Mouse (Mus musculus) urinary bladder, postnatal 14 days (tissue): ENCODE results near the gene Tesk2.

Experiments used
- DNase-seq: peaks from one replicate; pipeline ENCODE4 v3.0.0; 2021; ENCODE audit warnings: low spot score

The Tesk2 gene

DNA sequence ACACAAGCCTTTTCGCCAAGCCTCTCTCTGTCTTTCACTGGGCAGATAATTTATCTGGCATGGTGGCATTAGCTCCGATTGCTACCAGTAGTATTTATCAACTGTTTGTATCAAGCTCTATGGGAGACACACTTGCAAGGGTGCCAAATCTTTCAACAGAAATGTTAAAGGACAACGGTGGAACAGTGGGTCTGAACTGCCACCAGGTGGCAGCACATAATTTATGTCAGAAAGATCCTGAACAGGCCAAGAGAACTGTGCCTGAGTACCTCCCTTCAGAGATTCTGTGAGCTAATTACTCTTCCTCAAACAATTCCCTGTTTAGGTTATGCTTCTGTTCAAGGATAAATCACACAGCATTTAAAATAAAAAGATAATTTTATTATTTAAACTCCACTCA, 1.4 kb upstream of the Tesk2 start:
- peak; percentile 73 for DNase-seq

DNA sequence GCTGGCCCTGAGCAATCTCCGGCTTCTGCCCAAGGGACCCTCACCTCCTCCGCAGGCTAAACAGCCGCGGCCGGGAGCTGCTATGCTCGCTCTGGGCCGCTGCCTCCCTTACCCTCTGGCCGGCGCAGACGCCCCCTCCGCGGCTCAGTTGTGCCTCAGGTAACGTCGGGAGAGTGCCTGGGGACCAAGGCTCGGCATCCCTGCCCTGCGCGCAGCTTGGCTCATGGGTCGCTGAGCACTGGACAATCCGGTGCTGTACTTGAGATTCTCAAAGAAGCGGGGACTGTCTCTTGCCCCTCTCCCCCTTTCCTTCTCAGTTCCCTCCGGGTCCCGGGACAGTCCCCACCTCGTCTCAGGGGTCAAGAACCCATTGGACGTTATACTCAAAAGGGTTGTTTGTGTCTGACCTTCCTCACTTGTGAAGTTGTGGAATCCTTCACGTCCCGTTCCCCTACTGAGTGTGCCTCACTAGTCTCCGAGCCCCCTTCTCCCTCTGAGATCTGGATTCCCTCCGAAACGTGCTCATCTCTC, 415 bp downstream of the Tesk2 start:
- DNase-seq: no peak

DNA sequence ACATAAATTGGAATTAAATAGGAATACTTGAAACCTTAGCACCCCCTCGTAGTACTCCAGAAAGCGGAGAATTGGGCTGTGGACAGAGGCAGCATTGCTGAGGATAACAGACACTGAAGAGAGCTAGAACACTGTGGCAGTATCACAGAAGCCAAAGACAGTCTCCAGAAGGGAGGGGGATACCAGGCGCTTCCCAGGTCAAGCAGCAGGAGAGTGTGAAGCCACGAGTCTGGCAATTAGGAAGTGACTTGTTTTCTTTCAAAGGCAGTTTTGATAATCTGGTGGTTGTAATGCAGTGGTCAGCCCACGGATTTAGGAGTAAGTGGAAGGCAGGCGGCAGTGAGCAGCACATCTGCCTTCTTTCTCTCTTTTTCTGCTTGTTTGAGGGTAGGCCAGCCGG, 1.5 kb downstream of the Tesk2 start:
- no peak for DNase-seq

DNA sequence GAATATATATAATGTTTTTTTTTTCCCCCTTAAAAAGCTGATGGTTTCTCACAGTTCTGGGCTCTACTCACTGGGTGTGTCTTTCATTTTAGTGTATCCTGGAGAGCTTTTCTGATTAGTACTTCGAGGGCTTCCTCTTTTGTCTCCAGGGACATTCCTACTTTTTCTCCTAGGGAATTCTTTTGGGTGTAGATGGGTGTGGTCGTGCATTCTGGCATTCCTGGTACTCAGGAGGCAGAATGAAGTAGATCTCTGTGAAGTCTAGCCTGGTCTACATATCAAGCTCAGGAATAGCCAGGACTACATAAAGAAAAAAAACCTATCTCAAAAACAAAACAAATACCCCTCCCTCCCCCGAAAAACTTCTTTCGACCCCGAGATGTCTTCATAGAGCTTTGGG, 4.7 kb downstream of the Tesk2 start:
- DNase-seq: no peak

DNA sequence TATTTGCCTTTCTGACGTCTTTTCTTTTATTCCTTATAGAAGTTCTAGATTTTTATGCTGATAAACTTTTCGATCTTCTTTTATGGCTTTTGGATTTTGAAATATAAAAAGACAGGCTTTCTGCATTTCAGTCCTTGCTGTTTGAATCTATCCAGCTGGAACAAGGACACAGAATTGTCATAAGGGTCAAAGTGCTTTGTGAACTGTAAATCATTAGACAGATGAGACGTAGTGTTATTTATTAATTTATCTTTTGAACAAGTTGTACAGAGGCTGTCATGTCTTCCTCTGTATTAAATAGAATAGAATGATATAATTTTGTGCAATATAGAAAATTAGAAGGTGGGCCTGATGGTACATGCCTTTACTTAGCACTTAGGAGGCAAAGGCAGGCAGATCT, 6.7 kb downstream of the Tesk2 start:
- DNase-seq: no peak

DNA sequence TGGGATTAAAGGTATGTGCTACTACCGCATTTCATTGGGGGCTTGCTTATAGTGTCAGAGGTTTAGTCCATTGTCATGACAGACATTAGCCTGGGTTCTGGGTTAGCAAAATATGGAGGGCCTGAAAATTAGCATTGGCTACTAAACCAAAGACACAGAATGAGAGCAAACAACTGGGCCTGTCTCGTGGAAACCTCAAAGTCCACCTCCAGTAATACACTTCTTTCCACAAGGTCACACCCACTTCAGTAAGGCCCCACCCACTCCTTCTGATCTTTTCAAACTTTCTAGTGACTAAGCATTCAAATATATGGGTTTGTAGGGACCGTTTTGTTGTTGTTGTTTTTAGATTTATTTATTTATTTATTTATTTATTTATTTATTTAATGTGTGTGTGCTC, 8.8 kb downstream of the Tesk2 start:
- DNase-seq: no peak

DNA sequence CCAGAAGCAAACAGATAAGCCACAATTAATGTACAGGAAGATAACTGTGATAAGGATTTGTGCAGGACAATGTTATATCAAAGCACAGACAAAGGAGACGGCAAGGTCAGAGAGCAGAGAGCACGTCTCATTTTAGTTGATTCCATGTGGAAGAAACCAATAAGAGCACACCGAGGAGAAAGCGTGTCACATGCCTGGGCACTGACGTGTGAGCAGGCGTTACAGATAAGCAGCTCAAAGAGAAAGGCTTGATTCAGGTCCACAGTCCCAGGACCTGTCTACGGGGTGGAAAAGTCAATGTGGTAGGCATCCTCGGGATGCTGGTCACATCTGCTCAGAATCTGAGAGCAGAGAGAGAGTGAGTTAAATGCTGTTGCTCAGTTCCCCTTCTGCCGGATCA, 10.3 kb downstream of the Tesk2 start:
- no peak for DNase-seq

DNA sequence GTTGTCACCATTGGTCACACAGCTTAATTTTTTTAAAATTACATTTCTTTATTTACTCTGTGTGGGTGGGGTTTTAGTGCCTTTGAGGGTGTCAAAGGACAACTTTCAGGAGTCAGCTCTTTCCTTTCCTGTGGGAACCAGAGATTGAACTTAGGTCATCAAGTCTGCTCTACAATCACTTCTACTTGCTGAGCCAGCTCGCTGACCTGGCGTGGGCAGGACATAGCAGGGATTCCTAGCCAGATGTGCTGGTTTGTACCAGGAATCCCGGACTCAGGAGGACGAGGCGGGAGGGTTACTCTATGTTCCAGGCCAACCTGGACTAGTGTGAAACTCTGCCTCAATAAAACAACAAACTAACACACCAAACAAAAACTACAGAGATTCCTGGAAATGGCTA, 11.6 kb downstream of the Tesk2 start:
- DNase-seq: no peak

DNA sequence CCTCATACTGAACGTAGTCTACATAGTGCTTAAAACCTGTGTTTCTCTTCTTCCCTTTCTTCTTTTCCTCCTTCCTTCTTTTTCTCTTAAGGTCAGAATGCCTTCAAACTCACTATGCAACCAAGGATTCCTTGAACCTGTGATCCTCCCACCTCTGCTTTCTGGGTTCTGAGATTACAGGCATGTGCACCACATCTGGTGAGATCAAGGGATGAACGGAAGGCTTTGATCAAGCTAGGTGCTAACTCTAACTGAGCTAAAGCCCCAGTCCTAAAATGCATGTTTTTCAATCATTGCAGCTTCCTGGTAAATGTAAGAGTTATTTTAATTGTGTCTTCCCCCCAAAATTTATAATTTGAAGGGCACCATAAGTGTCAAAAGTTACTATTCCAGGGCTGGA, 14.2 kb downstream of the Tesk2 start:
- no peak for DNase-seq

DNA sequence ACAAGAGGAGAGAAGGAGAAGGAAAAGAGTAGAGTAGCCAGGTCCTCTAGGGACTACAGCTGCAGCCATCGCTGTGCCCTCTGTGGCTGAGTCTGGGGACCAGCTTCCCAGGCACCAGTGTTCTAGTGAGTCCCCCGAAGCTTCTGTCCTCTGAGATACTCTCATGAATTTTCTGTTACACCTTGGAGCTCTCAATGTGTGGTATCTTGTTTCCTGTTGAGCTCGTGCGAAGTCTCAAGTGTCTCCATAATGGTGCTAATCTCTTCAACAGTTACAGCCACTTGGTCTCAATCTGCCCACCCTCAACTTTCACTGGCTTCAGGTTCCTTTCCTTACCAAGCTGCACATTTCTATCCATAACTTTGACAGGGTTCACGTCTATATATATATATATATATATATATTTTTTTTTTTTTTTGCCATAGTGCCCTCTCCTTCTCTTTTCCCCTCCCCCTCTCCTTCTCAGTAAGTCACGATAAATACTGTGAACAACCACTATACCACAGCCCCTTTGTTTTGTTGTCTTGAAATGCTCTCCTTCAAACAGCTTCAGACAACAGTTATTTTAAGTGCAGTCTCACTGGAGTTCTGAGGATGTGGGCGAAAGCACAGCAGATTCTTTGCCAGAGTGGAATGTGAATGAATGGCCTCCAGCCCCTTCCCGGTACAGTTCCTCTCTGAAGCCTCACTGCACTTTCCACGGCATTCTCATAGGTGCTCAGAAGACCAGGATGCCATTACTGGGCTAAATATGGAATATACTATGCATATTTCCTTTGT, 18.4 kb downstream of the Tesk2 start:
- no peak for DNase-seq

DNA sequence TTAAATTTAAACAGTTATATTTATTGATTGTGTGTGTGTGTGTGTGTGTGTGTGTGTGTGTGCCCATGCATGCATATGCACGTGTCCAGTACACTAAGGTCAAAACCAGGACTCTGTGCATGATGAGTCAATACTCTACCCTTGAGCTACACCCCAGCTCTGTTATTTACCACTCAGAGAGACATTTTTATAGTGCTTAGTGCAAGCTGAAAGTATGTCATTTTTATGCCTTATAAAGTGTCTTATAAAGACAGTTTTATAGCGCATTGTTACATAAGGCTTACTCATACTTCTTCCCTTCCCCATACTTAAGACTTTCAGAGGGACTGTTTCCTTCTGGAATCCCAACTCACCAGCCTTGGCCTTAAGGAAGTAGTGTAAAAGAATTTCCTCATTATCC, 29.0 kb downstream of the Tesk2 start:
- no peak for DNase-seq

DNA sequence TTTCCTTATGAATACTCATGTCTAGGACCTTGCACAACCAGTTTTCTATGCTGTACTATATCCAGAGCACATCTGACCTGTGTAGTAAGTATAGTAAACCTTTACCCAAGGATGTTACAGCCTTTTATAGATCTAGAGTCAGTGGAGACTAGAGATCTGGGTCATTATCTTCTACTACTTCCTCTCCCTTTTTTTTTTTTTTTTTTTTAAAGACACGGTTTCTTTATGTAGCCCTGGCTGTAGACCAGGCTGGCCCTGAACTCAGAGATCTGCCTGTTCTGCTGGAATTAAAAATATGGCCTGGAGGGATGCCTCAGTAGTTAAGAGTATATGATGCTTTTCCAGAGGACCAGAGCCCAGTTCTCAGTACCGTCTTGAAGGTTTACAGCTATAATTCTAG, 41.2 kb downstream of the Tesk2 start:
- DNase-seq: no peak

DNA sequence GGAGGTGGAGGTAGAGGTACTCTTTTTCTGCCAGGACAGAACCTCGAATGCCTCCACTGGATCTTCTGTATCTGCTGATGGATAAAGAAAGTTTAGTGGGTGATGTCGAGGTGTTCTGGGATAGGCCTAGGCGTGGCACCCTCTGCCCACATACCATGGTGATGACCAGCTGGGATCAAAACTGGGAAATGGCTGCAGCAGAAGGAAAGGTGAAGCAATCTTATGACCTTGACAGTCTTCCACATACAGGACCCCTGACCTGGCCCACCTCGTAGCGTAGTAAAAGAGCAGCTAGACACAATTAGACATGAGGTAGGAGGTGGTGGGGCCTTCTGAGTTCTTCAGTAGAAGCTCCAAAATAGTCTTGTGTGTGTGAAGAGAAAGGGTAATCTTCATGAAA, 43.3 kb downstream of the Tesk2 start:
- DNase-seq: no peak

DNA sequence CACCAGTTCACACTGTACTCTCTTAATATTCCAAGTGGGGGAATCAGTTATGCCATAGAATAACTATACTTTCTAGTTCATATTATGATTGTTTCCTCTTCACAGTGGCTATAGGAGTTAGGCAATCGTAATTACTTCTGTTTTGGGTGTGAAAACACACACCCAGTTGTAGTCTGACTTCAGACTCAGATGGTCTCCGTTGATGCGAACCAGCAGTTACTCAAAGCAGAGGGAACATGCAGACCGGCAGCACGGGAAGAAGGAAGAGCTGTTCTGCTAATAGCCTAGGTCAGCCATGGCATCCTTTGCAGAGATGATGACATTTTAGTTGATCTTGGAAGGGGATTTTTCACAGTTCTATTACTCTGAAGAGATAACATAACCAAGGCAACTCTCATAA, 47.8 kb downstream of the Tesk2 start:
- no peak for DNase-seq

DNA sequence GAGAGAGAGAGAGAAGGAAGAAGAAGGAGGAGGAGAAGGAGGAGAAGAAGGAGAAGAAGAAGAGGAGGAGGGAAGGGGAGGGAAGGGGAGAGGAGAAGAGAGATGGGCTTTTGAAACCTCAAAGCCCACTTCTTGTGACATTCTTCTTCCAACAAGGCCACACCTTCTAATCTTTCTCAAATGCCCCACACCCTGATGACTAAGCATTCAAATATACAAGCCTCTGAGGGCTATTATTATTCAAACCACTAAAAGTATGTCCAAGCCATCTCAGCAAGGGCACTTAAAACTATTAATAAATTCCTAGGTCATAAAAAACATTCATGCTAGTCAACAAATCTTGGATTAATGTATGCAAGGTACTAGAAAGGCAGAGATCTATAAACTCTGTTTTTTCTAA, 48.3 kb downstream of the Tesk2 start:
- no peak for DNase-seq

DNA sequence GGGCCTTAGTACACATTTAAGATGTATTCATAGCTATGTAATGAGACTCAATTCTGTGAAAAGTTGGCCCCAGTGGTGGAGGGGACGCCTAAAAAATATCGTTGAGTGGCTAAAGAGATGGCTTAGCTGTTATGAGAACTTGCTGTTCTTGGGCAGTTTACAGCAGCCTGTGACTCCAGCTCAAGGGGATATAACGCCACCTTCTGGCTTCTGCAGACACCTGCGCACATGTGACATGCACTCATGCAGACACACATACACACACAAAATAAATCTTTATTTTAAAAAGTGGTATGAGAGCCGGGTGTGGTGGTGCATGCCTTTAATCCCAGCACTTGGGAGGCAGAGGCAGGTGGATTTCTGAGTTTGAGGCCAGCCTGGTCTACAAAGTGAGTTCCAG, 55.6 kb downstream of the Tesk2 start:
- no peak for DNase-seq

DNA sequence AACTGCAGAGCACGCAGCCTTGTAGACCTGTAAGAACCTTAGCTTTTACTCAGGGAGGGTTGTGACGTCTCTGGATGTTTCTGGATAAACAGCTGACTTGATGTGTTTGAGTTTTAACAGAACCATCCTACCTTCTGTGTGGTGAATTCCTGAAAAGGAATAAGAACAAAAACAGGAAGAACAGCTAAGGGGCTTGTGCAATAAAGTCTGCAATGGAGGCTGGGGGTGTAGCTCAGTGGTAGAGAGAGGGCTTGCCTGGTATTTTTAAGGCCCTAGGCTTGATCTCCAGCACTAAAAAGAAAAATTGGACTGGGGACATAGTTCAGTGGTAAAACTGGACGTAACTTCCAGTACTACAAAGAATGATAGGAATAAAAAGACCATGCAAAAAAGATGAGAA, 56.3 kb downstream of the Tesk2 start:
- no peak for DNase-seq

DNA sequence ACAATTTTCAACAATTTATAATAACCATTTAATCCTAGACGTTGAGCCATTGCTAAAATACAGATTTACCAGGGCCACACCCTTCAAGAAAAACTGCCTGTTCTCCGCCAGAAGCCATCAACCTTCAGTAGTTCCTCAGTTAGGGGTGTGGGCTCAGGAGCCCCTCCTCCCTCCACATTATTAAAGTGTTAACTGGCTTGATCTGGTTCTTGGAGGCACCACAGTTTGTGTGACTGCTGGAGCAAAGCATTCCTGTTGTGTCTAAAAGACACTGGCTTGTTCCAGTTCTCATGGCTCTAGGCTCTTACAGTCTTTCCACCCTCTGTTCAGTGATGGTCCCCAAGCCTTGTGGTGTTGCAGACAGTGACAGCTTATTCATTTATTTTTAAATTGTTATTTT, 59.8 kb downstream of the Tesk2 start:
- no peak for DNase-seq

DNA sequence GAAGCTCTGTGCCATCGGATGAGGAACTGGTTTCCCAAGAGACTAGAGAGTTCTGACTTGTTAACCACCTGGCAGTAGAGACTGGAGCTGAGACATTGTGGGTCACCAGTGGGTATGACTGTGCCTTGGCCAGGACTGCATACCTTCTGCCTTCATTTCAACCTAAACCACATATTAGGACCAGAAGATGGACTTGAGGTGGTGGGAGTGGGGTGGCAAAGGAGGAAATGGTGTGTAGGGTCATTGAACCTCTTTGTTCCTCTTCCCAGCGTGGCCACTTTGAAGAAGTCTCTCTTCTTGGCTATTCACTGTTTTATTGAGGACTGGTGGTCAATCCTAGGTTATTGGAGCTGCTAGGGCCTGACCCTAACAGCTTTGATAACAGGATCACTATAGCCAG, 60.6 kb downstream of the Tesk2 start:
- DNase-seq: no peak

DNA sequence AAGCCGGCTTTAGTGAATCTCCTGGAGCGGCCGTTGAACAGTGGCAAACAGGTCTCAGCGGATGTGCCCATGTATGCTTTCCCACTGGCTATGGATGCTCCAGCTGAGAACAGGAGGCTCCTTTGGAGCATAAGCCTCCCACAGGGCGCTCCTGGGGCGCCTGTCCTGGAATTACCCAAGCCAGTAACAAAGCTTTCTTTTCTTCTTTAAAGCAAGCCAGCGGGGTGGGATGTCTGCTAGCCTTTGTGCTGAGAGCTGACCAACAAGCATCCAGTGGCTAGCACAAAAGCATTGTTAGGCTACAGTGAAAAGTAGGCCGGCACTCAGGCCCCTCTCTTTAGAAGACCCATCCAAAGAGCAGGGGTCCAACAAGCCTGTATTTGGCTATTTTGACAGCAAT, 61.4 kb downstream of the Tesk2 start:
- no peak for DNase-seq

DNA sequence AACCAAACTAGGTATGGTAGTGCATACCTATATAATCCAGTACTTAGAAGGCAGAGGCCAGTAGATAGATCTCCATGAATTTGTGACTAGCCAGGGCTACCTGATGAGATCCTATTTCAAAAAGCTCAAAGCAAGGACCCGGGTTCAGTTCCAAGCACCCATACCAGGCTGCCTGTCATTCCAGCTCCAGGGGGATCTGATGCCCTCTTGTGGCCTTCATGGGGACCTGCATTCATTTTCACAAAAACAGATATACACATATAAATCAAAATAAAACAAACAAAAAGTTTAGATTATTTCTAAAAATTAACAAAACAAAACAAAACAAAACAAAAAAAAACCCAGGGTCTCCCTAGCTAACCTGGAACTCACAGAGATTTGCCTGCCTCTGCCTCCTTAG, 65.8 kb downstream of the Tesk2 start:
- no peak for DNase-seq

DNA sequence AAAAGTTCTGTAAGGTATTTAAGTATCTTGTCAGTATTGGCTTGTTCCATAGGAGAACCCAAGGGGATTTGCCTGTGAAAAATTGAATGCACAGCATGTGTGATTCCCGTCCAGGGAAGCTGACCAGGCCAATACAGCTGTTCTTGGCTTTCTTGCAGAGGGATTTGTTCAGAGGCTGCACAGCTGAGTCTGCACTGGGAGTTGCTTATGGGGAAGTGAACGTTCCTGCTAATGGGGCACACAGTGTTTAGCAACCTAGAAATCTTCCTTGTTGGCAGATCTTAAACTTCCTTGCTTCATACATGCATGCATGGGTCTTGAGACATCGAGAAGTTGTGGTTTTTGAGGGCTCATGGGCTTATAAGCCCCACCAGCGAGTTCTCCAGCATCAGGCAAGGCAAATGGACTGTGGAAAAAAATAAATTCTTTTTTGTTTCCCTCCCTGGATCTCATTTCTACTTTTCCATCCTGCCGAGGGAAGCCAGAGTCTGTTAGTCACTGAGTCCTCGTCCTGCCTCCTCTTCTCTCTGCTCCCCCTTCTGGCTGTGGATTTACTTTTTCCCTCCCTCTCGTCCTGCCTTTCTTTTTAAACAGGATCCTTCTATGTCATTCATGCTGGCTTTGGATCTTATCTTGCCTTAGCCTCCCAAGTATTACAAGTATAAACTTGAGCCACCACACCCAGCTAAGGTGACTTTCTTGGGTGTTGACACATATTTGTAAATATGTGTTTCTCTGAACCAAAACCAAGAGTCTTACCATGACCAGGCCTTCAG, 67.4 kb downstream of the Tesk2 start:
- DNase-seq: peak; percentile 44

DNA sequence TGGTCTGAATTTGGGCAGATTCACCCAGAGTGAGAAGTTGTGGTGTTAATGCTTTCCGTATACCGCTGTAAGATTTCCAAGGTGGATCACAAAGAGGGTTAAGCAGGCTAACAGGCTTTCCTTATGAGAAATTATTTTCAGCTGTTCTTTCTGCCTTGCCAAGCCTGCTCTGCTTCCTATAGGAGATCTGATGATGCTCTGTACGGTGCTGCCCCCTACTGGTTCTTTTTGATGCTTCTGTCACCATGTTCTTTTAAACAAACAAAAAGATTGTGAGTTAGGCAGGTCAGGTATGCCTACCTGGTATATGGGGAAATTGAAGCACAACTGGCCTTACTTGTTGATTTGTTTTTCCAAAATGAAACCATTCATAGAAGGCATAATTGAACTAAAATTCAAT, 68.2 kb downstream of the Tesk2 start:
- peak; percentile 91 for DNase-seq

DNA sequence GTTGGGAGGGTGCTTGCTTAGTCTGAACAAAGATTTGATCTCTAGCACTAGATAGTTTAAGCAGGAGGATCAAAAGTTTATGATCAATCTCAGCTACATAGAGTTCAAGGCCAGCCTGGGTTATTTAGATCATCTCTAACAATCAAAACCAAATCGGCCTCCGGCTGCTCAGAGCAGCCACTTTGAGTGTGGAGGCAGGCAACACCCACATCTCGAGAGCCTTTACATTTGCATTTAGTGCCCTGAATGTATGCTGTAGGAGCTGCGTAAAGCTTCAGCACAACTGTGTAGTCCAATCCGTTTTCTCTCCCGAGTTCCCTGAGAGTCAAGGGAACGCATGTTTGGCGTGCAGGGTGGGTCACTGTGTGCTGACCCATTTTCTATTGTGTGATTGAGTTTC, 71.7 kb downstream of the Tesk2 start:
- no peak for DNase-seq
